Mouse (Mus musculus) adrenal gland, postnatal 14 days (tissue): ENCODE measurements around the gene Fam214b. TPM values are rescaled to one million over a fixed set of nuclear protein-coding genes. Genes with fewer than 3 reads are reported as not detected.
A peak's percentile ranks its signal among the peaks of the same experiment; 100 is the strongest.

Experiments
- DNase-seq: peaks from one replicate; pipeline ENCODE4 v3.0.0; 2021; ENCODE audit warnings: mixed read lengths
- total RNA-seq: library from RNA; stranded (reverse); gene quantifications from 2 replicates; pipeline ENCODE4 v1.2.3, GENCODE M21; 2021

Gene Fam214b
- total RNA-seq, 1 experiment from 2014 or later: 36.6 TPM

DNA sequence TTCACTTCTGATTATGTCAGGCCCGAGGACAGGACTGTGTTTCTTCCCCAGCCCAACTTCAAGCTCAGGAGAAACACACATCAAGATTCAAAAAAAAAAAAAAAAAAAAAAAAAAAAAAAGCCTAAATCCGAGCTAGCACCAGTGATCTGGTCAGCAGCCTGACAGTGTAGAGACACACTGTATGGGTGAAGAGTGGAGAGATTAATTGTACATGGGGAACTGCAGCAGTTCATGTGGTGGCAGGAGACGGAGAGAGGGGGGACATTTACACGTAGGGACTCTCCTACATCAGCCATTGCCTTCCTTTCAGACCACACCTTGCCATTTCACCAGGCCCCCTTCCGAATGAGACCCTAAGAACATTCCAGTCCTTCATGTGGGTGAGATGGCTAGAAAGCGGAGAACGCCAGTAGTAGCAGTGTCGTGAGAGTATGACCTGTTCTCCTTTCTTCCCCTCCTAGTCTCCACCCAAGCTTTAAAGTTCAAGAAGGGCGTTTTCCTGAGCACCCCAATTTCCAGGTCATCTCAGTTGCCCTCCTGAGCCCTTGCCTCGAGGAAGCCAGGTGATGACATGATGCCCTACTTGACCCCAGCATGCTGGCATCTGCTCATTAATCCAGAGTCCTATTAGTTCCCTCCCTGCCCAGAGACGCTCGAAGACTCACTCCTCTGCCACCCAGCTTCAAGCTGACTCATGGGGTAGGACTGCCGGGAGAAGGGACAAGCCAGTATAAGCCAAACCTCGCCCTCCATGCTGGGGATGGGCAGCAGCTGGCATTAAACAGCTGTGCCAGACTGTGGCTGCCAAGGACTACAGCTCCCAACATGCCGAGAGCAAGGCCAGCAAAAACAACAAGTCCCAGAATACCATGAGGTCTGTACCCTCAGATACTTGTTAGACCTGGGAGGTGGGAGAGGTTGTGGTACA, 7.2 kb downstream of the Fam214b start:
- peak; percentile 90 for DNase-seq

DNA sequence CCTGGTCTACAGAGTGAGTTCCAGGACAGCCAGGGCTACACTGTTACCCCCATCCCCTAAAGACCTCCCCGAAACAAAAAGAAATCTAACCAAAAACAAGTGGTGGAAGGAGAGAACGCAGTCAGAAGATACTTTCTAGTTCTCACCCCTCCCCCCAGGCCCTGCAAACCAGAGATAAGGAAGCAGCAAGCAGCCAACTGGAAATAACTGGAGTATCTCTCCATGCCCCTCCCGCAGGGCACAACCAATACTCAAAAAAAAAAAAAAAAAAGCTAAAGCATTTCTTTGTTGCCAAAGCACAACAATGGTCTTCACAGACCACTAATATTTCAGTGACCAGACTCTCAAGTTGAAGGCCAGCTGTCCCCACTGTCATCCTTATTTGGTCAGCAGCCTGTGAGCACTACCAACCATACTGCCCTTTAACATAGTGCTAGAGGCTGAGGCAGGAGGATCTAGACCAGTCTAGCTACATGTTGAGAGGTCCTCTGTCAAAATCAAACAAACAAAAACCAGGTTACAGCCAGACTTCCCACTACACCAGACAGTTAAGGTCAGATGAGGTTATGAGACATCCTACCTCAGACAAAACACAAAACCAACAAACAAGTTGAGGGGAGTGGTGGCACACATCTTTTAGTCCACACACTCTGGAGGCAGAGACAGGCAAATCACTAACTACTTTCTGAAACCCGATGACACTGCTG, 8.0 kb downstream of the Fam214b start:
- DNase-seq: no peak

DNA sequence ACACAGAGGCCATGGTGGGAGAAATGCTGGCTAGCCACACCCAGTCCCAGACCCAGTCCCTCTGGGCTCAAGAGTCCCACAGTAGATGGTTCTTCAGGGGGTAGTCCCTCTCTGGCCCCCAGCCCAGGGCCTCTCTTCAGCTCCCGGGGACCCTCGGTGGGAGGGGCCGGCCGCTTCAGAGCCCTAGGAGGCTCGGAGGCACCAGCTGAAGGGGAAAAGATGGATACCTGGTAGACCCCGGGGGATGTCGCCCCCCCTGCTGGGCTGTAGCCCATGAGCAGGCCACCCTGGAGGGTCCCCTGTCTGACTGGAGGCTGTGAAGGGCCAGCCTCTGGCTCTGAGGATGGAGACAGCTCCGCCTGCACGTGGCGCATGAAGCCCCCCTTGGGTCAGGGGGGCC, 9.7 kb downstream of the Fam214b start:
- DNase-seq: no peak

DNA sequence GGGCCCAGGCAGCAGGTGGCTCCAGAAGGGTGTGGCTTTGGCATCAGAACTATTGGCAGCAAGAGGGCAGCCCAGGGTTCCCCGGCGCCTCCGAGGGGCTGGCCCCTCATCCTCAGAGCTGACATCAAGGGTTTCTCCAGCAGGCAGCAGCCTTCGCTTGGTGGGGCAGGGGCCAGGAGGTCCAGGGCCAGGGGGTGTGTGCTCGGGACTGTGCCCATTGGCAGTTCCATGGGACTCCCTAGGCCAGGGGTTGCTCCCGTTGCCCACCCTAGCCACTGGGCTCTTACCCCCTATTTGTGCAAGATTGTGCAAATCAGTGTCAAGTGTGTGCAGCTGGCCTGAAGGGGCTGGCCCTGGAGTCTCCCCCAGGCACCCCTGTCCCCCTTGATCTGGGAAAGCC, 10.2 kb downstream of the Fam214b start:
- no peak for DNase-seq

DNA sequence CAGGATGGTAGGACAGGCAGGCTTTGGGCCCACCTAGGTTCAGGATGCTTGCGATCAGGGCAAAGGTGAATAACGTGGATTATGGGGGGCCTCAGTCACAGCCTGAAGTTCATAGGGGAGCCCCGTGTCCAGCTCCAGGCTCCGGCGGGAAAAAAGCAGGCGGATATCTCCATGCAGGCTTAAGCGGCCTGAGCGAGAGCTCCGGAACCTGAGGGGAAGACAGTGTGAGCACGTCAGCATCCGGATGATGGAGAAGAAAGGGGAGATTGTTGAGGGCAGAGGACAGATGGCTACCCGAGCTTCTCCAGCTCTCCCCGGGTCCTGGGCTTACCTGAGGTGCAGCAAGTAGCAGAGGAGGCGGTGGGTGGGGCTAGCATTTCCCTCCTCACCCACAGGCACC, 12.5 kb downstream of the Fam214b start:
- DNase-seq: no peak

DNA sequence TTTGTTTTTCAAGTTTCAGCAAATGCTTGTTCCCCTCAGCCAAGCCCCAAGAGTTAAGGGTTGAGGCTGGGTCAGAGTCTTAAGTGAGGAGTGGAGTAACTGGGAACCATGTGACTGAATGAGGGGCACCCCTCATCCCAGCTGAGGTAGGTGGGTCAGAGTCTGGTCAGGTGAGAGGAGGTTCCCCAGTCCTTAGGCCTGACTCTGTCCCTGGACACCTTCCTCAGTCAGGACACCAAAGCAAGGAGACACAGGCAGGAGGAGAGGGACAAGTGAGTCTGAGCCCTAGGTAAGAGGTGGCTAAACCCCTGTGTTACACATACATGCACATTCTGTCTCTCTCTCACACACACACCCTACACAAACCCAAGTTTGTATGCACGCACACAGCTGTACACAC, 13.5 kb downstream of the Fam214b start:
- no peak for DNase-seq

DNA sequence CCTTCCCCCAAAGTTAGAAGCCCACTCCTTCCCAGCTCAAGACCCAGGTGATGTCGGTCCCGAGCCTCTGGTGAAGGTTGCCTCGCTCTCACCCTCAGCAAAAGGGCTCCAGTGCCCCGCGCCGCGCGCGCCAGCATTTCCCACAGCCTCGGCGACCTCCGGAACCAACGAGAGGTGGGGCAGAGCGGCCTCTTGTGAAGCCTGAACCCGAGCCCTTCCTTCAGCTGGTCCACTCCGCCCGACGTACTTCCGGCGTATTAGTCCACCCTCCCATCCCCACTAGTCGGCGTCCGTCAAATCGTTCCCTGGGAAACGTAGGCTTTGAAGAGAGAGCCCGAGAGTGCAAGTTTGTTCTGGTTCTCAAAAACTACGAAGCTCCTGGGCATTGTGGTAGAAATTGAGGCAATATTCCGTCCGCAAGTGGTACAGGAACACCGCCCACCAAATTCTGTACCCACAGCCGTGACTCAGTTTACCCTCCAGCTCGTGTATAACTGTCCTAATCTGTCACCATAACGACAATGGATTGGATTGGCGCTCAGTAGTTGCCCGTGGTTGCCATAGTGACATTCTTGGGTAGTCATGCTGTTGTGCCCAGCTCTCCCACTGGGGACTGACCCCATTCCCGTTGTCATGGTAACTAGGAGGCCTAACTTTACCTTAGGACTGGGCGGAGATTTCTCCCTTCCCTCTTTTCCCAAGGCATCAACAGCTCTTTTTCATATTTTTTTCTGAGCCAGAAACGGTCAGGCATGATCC, 14.6 kb downstream of the Fam214b start, which contains the start of gene Stoml2:
Gene Stoml2, minus strand, starts transcription at position 474 of the 759 bp plus-strand sequence.
- peak; percentile 96 for DNase-seq

DNA sequence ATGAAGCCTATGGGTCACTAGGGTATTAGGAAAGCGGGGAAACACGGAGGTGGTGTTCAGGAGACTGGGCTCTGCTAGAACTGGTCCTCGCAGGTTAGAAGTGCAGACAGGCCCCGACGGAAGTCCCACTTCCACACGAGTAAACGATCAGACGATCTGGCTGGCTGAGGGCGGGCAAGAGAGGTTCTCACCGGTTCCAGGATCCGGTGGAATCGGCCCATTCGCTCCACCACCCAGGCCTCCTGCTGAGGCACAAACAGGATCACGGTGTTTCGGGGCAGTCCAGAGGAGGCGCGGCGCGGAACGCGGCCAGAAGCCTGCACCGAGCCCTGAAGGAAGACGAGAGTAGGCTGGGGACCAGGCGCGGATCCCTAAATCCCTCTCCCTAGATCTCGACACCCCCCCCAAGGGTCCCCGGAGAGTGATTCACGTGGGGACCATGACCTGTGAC, 15.2 kb downstream of the Fam214b start:
- no peak for DNase-seq

DNA sequence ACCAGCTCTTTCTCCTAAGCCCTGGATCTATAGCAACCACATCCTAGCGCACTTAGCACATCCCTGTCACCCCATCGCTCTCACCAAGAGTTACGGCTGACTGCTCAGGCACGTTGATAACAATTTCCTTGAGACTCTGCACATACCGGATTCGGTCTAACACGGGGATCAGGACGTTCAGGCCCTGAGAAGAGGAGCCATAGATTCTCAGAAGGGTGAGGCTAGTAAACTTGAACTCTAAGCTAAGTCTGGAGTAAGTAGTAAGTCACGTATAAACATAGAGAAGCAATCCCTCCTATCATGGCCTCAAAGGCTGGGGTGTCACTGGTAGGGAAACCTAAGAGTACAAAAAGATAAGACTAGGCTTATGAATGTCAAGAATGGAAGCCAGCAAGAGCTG, 15.7 kb downstream of the Fam214b start:
- no peak for DNase-seq

DNA sequence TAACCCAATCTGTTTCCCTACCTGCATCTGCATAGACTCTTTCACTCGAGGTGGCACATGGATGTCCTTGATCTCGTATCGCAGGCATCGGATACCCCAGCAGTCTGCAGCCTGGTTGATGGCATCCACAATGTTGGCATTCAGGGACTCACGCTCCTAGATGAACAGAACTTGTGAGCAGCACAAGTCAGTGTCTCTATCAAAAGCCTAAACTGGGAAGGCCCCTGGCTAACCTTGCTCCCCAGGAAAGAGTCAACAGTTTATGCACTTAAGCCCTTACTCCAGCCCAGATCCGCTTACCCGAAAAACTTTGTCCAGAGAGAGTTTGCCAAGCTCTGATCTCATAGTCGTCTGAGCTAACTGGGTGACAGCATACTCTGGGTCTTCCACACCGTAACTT, 16.3 kb downstream of the Fam214b start:
- DNase-seq: no peak

DNA sequence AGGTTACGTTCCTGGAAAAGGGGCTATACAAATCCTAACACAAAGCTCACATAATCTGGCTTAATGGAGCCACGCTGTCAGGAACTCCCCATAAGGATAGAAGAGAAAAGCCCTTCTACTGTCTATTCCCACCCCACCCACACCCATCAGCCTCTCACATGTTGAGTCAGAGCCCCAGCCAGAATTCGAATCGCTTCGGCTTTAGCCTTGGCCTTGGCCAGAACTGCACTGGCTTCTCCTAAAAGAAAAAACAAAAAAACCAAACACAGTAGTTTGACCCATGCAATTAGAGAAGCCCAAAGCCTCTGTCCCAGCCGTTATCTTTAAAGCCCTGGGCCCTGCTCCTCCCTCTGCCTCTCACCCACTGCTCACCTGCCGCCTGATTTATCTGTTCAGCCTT, 16.9 kb downstream of the Fam214b start:
- peak; percentile 72 for DNase-seq

DNA sequence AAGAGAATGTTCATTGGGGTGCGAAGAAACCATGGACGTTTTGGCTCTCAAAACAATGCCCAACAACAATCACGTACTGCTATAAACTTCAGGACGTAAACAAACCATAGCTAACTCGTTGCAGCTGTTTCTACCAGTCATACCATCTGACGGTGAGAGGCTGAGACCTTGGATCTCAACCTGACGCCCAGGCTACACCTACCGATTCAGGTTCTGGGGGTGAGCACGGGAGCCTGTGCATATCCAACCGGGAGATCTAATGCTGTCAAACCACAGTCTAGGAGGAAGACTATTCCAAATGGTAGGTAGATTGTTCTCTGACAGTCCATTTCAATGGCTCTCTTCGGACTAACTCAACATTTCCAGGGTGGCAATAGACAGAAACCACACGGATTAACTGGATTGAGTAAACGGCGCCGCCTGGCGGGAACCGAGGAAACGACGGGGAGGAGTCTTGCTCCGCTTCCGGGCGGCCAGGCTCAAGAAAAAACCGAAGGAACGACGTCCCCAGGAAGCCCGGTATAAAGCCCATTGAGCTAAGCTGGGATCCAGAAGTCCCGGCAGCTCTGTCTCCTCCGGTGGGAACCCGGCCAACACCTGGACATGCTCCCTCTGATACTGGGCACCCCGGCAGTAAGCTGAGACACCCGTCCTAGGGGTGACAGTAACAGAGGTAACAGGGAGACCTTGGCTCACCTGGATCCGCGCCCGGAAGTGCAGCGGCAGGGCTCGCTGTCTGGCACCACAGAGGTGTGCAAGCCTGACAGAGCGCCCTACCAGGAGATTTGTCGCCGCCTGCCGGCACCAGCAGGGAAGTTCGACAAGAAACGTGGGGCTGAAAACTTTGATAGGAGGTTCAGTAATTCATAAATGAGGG, 20.7 kb downstream of the Fam214b start, which contains the start of gene Pigo:
Gene Pigo, minus strand, starts transcription at position 736 of the 877 bp plus-strand sequence.
- peak; percentile 96 for DNase-seq

DNA sequence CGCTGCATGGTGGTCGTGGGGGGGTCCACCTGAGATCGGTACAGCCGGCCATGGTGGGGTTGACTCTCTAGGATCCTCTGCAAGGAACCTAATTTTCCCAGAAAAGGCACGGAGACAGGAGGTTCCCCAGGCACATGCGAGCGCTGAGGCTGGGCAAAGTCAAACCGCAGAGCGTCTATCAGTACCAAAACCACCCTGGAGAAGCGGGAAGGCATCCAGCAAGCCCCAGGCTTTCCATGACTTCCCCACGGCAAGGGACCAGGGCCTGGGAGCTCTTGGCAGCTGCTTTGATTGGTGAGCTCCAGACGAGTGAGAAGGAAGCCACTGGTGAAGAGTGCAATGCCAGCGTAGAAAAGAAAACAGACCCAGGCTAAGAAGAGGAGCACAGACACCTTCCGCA, 21.3 kb downstream of the Fam214b start:
- no peak for DNase-seq

DNA sequence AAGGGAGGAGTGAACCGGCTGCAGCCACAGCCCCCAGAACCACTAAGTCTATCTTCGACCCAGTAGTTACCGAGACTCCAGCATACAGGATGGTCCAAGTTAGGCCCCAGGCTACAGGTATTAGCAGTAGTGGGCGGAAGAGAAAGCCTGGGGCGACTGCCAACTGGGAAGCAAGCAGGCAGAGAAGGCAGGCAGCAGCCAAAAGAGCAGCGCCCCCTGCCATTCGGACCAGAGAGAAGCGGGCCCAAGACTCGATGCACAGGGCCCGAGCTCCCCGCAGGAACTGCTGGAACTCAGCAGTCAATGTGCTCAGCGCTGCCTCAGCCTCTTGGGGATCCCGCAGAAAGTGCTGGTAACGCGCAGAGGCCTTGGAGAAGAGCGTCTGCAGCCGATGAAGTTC, 24.7 kb downstream of the Fam214b start:
- no peak for DNase-seq

DNA sequence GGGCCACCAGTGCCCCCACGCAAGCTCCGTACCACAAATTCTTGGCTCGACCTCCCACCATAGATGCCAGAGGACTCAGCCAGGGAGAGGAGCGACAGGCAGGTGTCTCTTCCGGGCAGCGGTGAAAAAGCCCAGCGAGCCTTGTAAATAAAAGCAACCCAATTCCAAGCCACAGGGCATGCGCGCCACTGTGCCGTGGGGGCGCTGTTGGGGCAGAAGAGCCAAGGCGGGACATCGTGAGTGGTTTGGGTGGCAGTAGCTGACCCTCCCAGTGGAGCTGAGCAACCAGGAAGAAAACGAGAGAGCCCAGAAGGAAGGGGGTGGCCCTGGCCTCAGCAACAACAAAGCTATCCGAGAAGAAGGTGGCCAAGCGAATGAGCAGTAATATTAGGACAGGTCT, 25.1 kb downstream of the Fam214b start:
- no peak for DNase-seq

DNA sequence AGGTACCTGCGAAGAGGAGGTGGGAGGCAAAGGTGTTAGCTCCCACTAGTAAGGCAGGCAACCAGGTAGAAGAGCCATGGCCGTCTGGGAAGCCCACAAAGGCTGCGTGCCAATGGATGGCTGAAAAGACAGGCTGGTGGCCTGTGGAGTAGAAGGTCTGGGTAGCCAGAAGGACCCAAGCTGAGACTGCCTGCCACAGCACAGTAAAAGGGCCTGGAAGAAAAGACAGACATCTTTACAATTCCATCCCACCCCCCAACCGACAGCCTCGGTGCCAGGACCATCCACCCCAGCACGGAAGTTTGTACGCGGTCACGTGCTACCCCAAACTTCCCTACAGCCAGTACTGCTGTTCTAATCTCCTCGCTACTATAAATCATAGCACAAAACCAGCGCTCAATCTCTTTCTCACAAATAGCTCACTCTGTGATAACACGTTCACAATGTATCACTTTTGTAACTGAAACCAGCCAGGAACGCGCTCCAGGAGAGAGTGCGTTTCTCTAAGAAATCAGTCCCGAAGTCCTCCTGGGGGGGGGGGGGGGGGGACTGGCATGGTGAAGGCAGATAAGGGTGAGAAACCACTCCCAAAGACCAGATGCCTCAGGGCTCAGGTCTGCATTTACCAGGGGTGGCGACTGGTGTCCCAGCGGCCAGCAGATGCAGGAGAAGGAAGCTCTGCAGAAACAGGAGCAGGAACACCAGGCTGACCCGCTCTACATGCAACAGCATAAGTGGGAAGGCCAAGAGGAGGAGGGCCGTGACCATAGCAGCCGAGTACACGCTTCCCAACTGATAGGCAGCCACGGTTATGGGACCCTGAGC, 26.2 kb downstream of the Fam214b start:
- DNase-seq: no peak

DNA sequence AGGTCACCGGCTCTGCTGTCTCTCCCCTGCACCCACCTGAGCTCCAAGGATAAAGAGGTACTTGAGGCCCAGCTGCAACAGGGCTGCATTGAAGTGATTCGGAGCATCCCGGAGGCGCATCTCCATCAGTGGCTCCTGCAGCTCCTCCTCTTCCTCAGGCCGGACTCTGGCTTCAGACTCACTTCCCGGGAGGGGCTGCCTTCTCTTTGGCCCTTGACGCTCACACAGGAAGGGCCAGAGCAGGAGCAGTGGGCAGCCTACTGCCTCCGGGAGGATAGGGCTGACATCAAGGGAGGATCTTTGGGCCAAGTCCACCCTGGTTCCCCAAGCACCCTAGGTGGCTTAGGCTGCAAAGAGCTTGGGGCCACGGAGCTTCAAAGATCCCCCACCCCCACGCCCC, 26.8 kb downstream of the Fam214b start:
- no peak for DNase-seq

DNA sequence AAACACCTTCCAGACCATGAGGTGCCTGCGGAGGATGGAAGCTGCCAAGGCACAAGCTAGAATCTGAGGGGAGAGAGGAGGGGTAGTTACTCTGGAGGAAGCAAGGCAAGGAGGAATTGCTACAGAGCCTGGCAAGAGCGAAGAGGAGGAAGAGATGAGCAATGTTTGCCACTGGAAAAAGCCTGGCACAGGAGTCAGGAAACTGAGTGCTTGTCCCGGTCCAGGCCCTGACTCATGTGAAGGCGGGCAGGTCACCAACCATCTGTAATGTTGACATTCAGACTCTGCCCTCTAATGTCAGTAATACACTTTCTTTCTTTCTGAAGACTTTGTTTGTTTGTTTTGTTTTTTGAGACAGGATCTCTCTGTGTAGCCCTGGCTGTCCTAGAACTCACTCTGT, 27.9 kb downstream of the Fam214b start:
- DNase-seq: peak; percentile 48

DNA sequence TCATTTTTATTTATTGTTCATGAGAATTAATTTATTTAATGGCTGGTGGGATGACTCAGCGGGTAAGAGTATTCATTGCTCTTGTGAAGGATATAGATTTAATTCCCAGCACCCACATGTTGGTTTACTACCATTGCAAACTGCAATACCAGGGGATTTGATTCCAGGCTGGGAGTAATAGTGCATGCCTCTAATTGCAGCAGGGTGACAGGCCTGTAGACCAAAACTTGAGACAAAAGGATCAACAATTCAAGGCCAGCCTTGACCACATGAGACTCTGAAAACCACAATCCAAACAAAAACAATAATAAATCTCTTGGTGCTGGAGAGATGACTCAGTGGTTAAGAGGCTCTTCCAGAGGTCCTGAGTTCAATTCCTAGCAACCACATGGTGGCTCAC, 33.9 kb downstream of the Fam214b start:
- DNase-seq: no peak
